Mouse (Mus musculus): ENCODE measurements around the gene Pltp. TPM values are rescaled to one million over a fixed set of nuclear protein-coding genes. Genes with fewer than 3 reads are reported as not detected.
"Not testable (repeated sequence)": the region's sequence is repeated elsewhere in the genome, so short reads cannot be mapped to it uniquely, and the experiment has no call there.

Gene Pltp
- total RNA-seq, 2 experiments from 2014 or later, result 63.5 to 71.3 TPM

GRCm38 (mm10) chr2:164857842-164858553 is 487 bp upstream of the Pltp start:
- intact Hi-C loops (cut with DNase I), result loop anchor here (2.0 kb wide), 1 partner anchor 19 kb away; no protein-coding TSS in a partner anchor
- DNase-seq, result no peak

GRCm38 (mm10) chr2:164856309-164857100 is 1.0 kb downstream of the Pltp start:
- intact Hi-C loops (cut with DNase I), result loop anchor here (2.0 kb wide), 1 partner anchor 20 kb away; no protein-coding TSS in a partner anchor
- DNase-seq, result no peak

GRCm38 (mm10) chr2:164855572-164855971 is 1.9 kb downstream of the Pltp start:
- intact Hi-C loops (cut with DNase I); DNase-seq: not testable (repeated sequence)

- DNase-seq, result no peak
- intact Hi-C loops (cut with DNase I), result no loop called here
Observed at GRCm38 (mm10) chr2:164850061-164850460, 7.5 kb downstream of the Pltp start.

- DNase-seq, result no peak
- intact Hi-C loops (cut with DNase I), result no loop called here
Observed at GRCm38 (mm10) chr2:164845782-164846181, 11.7 kb downstream of the Pltp start.

- intact Hi-C loops (cut with DNase I), result no loop called here
- DNase-seq, result no peak
Observed at GRCm38 (mm10) chr2:164835164-164835563, 22.3 kb downstream of the Pltp start.

- intact Hi-C loops (cut with DNase I), result no loop called here
- DNase-seq, result no peak
Observed at GRCm38 (mm10) chr2:164834531-164834930, 23.0 kb downstream of the Pltp start.

- intact Hi-C loops (cut with DNase I), result no loop called here
- DNase-seq, result peak; percentile 92
Observed at GRCm38 (mm10) chr2:164833314-164833959, 24.1 kb downstream of the Pltp start, which contains the start of gene Neurl2. TSS of gene Neurl2 (minus strand) at chr2:164833456.

GRCm38 (mm10) chr2:164832748-164833301 is 24.7 kb downstream of the Pltp start, which contains the start of gene Ctsa:
TSS of gene Ctsa (plus strand) at chr2:164832873.
- peak; percentile 75 for DNase-seq
- intact Hi-C loops (cut with DNase I), result no loop called here

GRCm38 (mm10) chr2:164832032-164832747 is 25.3 kb downstream of the Pltp start:
- intact Hi-C loops (cut with DNase I), result no loop called here
- peak; percentile 62 for DNase-seq

- intact Hi-C loops (cut with DNase I), result no loop called here
Observed at GRCm38 (mm10) chr2:164831029-164831428, 26.5 kb downstream of the Pltp start.

GRCm38 (mm10) chr2:164829090-164829489 is 28.4 kb downstream of the Pltp start:
- intact Hi-C loops (cut with DNase I), result no loop called here
- DNase-seq, result no peak

More at GRCm38 (mm10) chr2:164831029-164831428, 26.5 kb downstream of the Pltp start:
- DNase-seq, result no peak

GRCm38 (mm10) chr2:164828437-164828836 is 29.1 kb downstream of the Pltp start, which contains the start of gene Spata25:
TSS of gene Spata25 (minus strand) at chr2:164828537.
- DNase-seq, result no peak
- intact Hi-C loops (cut with DNase I), result no loop called here

GRCm38 (mm10) chr2:164827146-164827850 is 30.2 kb downstream of the Pltp start:
- no peak for DNase-seq
- intact Hi-C loops (cut with DNase I), result no loop called here

- intact Hi-C loops (cut with DNase I), result no loop called here
- DNase-seq, result no peak
Observed at GRCm38 (mm10) chr2:164825521-164825920, 32.0 kb downstream of the Pltp start.

- no peak for DNase-seq
- intact Hi-C loops (cut with DNase I), result no loop called here
Observed at GRCm38 (mm10) chr2:164823969-164824368, 33.5 kb downstream of the Pltp start.

GRCm38 (mm10) chr2:164823181-164823585 is 34.3 kb downstream of the Pltp start:
- DNase-seq, result no peak
- intact Hi-C loops (cut with DNase I), result no loop called here

- peak; percentile 99 for DNase-seq
- intact Hi-C loops (cut with DNase I), result no loop called here
Observed at GRCm38 (mm10) chr2:164822636-164823165, 34.8 kb downstream of the Pltp start, which contains the start of gene Zswim1. TSS of gene Zswim1 (plus strand) at chr2:164822686.

GRCm38 (mm10) chr2:164821060-164821459 is 36.5 kb downstream of the Pltp start:
- DNase-seq, result no peak
- intact Hi-C loops (cut with DNase I), result no loop called here
